Mouse (Mus musculus) hindbrain, embryonic 13.5 days (tissue): ENCODE data around the gene Mrpl22. TPM values are rescaled to one million over a fixed set of nuclear protein-coding genes. Genes with fewer than 3 reads are reported as not detected.
"Not testable (repeated sequence)": the region's sequence is repeated elsewhere in the genome, so short reads cannot be mapped to it uniquely, and the experiment has no call there.

Experiments
- ATAC-seq: fragments of 200-750 bp; cut with Nextera tagmentation; 2 replicates; pipeline ENCODE4 v1.8.0; 2017; ENCODE audit warnings: moderate TSS enrichment; ENCODE audit not compliant: low FRiP score
- H3K27ac ChIP-seq: fragments of 300-500 bp; sonication (generic); 2 replicates; pipeline ENCODE4 v1.5.1; 2015; ENCODE audit warnings: inconsistent platforms, mild to moderate bottlenecking, moderate library complexity
- H3K27me3 ChIP-seq: fragments of 300-500 bp; sonication (generic); 2 replicates; pipeline ENCODE4 v1.6.1; 2015; ENCODE audit warnings: mild to moderate bottlenecking, inconsistent platforms
- H3K36me3 ChIP-seq: fragments of 300-500 bp; sonication (generic); 2 replicates; pipeline ENCODE4 v1.6.1; 2015; ENCODE audit warnings: mild to moderate bottlenecking, inconsistent platforms
- H3K4me1 ChIP-seq: fragments of 300-500 bp; sonication (generic); replicated peaks from 2 replicates; pipeline ENCODE4 v1.6.1; 2015; ENCODE audit warnings: inconsistent platforms
- H3K4me2 ChIP-seq: fragments of 300-500 bp; sonication (generic); 2 replicates; pipeline ENCODE4 v1.6.1; 2015; ENCODE audit warnings: inconsistent platforms, mild to moderate bottlenecking, moderate library complexity
- H3K4me3 ChIP-seq: fragments of 300-500 bp; sonication (generic); 2 replicates; pipeline ENCODE4 v1.5.1; 2015; ENCODE audit warnings: mild to moderate bottlenecking, inconsistent platforms
- H3K9ac ChIP-seq: fragments of 300-500 bp; sonication (generic); 2 replicates; pipeline ENCODE4 v1.6.1; 2015; ENCODE audit warnings: mild to moderate bottlenecking, inconsistent platforms
- H3K9me3 ChIP-seq: fragments of 300-500 bp; sonication (generic); 2 replicates; pipeline ENCODE4 v1.6.1; 2016; ENCODE audit warnings: inconsistent platforms
- WGBS: fragments of 180-500 bp; shearing (Covaris S2); methylation state at CpG from one replicate; pipeline ENCODE4 v1.1.7; 2015; 5-methylcytosine and 5-hydroxymethylcytosine counted together
- polyA plus RNA-seq: library from polyadenylated mRNA; unstranded; fragments of >200 nt; fragmentation: Nextera tagmentation; extraction: Ambion mirVana; gene quantifications from 2 replicates; pipeline ENCODE4 v1.2.1, GENCODE M21; 2015

Gene Mrpl22
- polyA plus RNA-seq, 1 experiment from 2014 or later, result 108 TPM

- Histone ChIP-seq H3K9ac (no peak overlapping the region), H3K4me1 (no peaks in the 10 kb centered on the region), H3K27me3 (no peaks in the 10 kb centered on the region), H3K27ac (no peak overlapping the region), H3K4me2 (no peak overlapping the region), H3K36me3 (peaks cover 95% of the 10 kb centered on the region), H3K4me3 (no peak overlapping the region), H3K9me3 (peaks cover 5% of the 10 kb centered on the region; the same call in 1 of the 2 replicates)
- 93% methylated on average over 9 of the region's 9 CpGs for WGBS
- no peak for ATAC-seq
Measured at GRCm38 (mm10) chr11:58143704-58144426, 27.6 kb upstream of the Mrpl22 start.

- Histone ChIP-seq H3K4me2 (no peak overlapping the region), H3K9me3 (peaks cover 5% of the 10 kb centered on the region; the same call in 1 of the 2 replicates), H3K27ac (no peak overlapping the region), H3K9ac (no peak overlapping the region), H3K27me3 (no peaks in the 10 kb centered on the region), H3K4me1 (no peaks in the 10 kb centered on the region), H3K4me3 (no peak overlapping the region), H3K36me3 (peaks cover 93% of the 10 kb centered on the region)
- 93% methylated on average over 5 of the region's 5 CpGs for WGBS
- no peak for ATAC-seq
Measured at GRCm38 (mm10) chr11:58146241-58146640, 25.2 kb upstream of the Mrpl22 start.

- no peaks in the 10 kb centered on the region for H3K9me3 ChIP-seq
- WGBS, result 93% methylated on average over 9 of the region's 9 CpGs
- no peak overlapping the region for H3K4me3 ChIP-seq
- H3K9ac ChIP-seq, result no peak overlapping the region
- no peaks in the 10 kb centered on the region for H3K4me1 ChIP-seq
- H3K27me3 ChIP-seq, result no peaks in the 10 kb centered on the region
- H3K27ac ChIP-seq, result no peak overlapping the region
- H3K36me3 ChIP-seq, result peaks cover 87% of the 10 kb centered on the region
- no peak for ATAC-seq
- no peak overlapping the region for H3K4me2 ChIP-seq
Measured at GRCm38 (mm10) chr11:58155458-58155857, 16.0 kb upstream of the Mrpl22 start.

GRCm38 (mm10) chr11:58156871-58157270, 14.6 kb upstream of the Mrpl22 start:
- H3K27ac ChIP-seq, result no peak overlapping the region
- H3K9me3 ChIP-seq, result no peaks in the 10 kb centered on the region
- H3K4me3 ChIP-seq, result no peak overlapping the region
- no peak for ATAC-seq
- no peak overlapping the region for H3K4me2 ChIP-seq
- no peak overlapping the region for H3K9ac ChIP-seq
- WGBS, result 90% methylated on average over 3 of the region's 3 CpGs
- no peaks in the 10 kb centered on the region for H3K4me1 ChIP-seq
- H3K27me3 ChIP-seq, result no peaks in the 10 kb centered on the region
- peaks cover 88% of the 10 kb centered on the region for H3K36me3 ChIP-seq

GRCm38 (mm10) chr11:58165072-58165471, 6.4 kb upstream of the Mrpl22 start:
- Histone ChIP-seq H3K27me3 (no peaks in the 10 kb centered on the region), H3K4me1 (peaks cover 9% of the 10 kb centered on the region), H3K9ac (no peak overlapping the region), H3K4me3 (no peak overlapping the region), H3K4me2 (no peak overlapping the region), H3K36me3 (peaks cover 62% of the 10 kb centered on the region), H3K9me3 (no peaks in the 10 kb centered on the region; the same call in 1 of the 2 replicates), H3K27ac (no peak overlapping the region)
- 91% methylated on average over 2 of the region's 2 CpGs for WGBS
- ATAC-seq, result no peak

- Histone ChIP-seq H3K4me3 (peak overlapping the region; percentile 77), H3K27me3 (no peaks in the 10 kb centered on the region), H3K4me2 (peak overlapping the region; percentile 72), H3K9me3 (no peaks in the 10 kb centered on the region; the same call in 1 of the 2 replicates), H3K36me3 (peaks cover 37% of the 10 kb centered on the region), H3K4me1 (peaks cover 22% of the 10 kb centered on the region), H3K9ac (peak overlapping the region; percentile 83), H3K27ac (peak overlapping the region; percentile 71)
- under 1% methylated on average over 8 of the region's 8 CpGs for WGBS
- no peak for ATAC-seq
Measured at GRCm38 (mm10) chr11:58167822-58168166, 3.7 kb upstream of the Mrpl22 start.

GRCm38 (mm10) chr11:58168167-58168915, 3.1 kb upstream of the Mrpl22 start, which contains the start of gene Gemin5:
Gene Gemin5, minus strand, starts transcription at chr11:58168539.
- peak within 1 kb of the TSS; percentile 77 for H3K4me3 ChIP-seq
- H3K9ac ChIP-seq, result peak within 1 kb of the TSS; percentile 83
- no peaks in the 10 kb centered on the region; the same call in 1 of the 2 replicates for H3K9me3 ChIP-seq
- H3K4me2 ChIP-seq, result peak within 1 kb of the TSS; percentile 72
- peaks cover 35% of the 10 kb centered on the region for H3K36me3 ChIP-seq
- peak; percentile 84 for ATAC-seq
- 1% methylated on average over 61 of the region's 71 CpGs for WGBS
- H3K27me3 ChIP-seq, result no peaks in the 10 kb centered on the region
- peak within 1 kb of the TSS; percentile 71 for H3K27ac ChIP-seq
- peaks cover 26% of the 10 kb centered on the region for H3K4me1 ChIP-seq

- Histone ChIP-seq H3K36me3 (peaks cover 35% of the 10 kb centered on the region), H3K4me3 (no peak overlapping the region), H3K27me3 (no peaks in the 10 kb centered on the region), H3K27ac (no peak overlapping the region), H3K9ac (no peak overlapping the region), H3K4me2 (no peak overlapping the region), H3K9me3 (no peaks in the 10 kb centered on the region; the same call in 1 of the 2 replicates), H3K4me1 (peaks cover 26% of the 10 kb centered on the region)
- ATAC-seq, result no peak
- 86% methylated on average over 4 of the region's 4 CpGs for WGBS
Measured at GRCm38 (mm10) chr11:58169666-58170065, 1.8 kb upstream of the Mrpl22 start.

- Histone ChIP-seq H3K9ac (no peak overlapping the region), H3K36me3 (peaks cover 56% of the 10 kb centered on the region), H3K27me3 (no peaks in the 10 kb centered on the region), H3K27ac (no peak overlapping the region), H3K4me3 (no peak overlapping the region), H3K4me2 (no peak overlapping the region), H3K4me1 (no peaks in the 10 kb centered on the region), H3K9me3 (no peaks in the 10 kb centered on the region)
- 23% methylated on average over 3 of the region's 3 CpGs for WGBS
- no peak for ATAC-seq
Measured at GRCm38 (mm10) chr11:58179563-58179962, 8.1 kb downstream of the Mrpl22 start.

GRCm38 (mm10) chr11:58179986-58180385, 8.5 kb downstream of the Mrpl22 start:
- H3K27me3 ChIP-seq, H3K4me2 ChIP-seq, H3K27ac ChIP-seq, H3K9ac ChIP-seq, ATAC-seq, H3K9me3 ChIP-seq, H3K4me1 ChIP-seq, H3K4me3 ChIP-seq: not testable (repeated sequence)
- H3K36me3 ChIP-seq, result peaks cover 53% of the 10 kb centered on the region
- WGBS, result 94% methylated on average over 6 of the region's 6 CpGs

GRCm38 (mm10) chr11:58180756-58181155, 9.3 kb downstream of the Mrpl22 start:
- no peak for ATAC-seq
- H3K36me3 ChIP-seq, result peaks cover 45% of the 10 kb centered on the region
- H3K4me2 ChIP-seq, result no peak overlapping the region
- H3K9me3 ChIP-seq, result no peaks in the 10 kb centered on the region
- no peaks in the 10 kb centered on the region for H3K4me1 ChIP-seq
- H3K4me3 ChIP-seq, result no peak overlapping the region
- no peak overlapping the region for H3K27ac ChIP-seq
- H3K27me3 ChIP-seq, result no peaks in the 10 kb centered on the region
- 93% methylated on average over 7 of the region's 7 CpGs for WGBS
- H3K9ac ChIP-seq, result no peak overlapping the region

- no peaks in the 10 kb centered on the region for H3K27me3 ChIP-seq
- no peak overlapping the region for H3K27ac ChIP-seq
- WGBS, result 92% methylated on average over 3 of the region's 3 CpGs
- H3K9me3 ChIP-seq, result no peaks in the 10 kb centered on the region
- H3K4me1 ChIP-seq, result no peaks in the 10 kb centered on the region
- ATAC-seq, result no peak
- no peak overlapping the region for H3K4me3 ChIP-seq
- H3K4me2 ChIP-seq, result no peak overlapping the region
- no peak overlapping the region for H3K9ac ChIP-seq
- peaks cover 17% of the 10 kb centered on the region for H3K36me3 ChIP-seq
Measured at GRCm38 (mm10) chr11:58183579-58183978, 12.1 kb downstream of the Mrpl22 start.
